Mouse (Mus musculus) v-Abl transformed pro-B cells (cell line): Measurements from ENCODE around the gene Hic1.

ENCODE experiments used
- in situ Hi-C, 2 experiments: fragments of 400-800 bp; cut with MboI; formaldehyde crosslinking; loops; one replicate each; pipeline ENCODE4 v1.15.1; 2025; ENCODE audit not compliant: unreplicated experiment in 2 of 2

Hic1 gene

GRCm38 (mm10) chr11:75170136-75170751 is 925 bp upstream of the Hic1 start:
- in situ Hi-C loops = loop anchor here (5.0 kb wide), 1 partner anchor 188 kb away; no protein-coding TSS in a partner anchor

GRCm38 (mm10) chr11:75168590-75169361 is 543 bp downstream of the Hic1 start:
- in situ Hi-C loops = no loop called here

GRCm38 (mm10) chr11:75167643-75168589 is 1.4 kb downstream of the Hic1 start:
- in situ Hi-C loops = no loop called here

- in situ Hi-C loops = no loop called here
Observed at GRCm38 (mm10) chr11:75166861-75167642, 2.3 kb downstream of the Hic1 start.

- in situ Hi-C loops = no loop called here
Observed at GRCm38 (mm10) chr11:75166193-75166842, 3.0 kb downstream of the Hic1 start.

GRCm38 (mm10) chr11:75165441-75166192 is 3.7 kb downstream of the Hic1 start:
- in situ Hi-C loops = no loop called here

- in situ Hi-C loops = no loop called here
Observed at GRCm38 (mm10) chr11:75164750-75165149, 4.6 kb downstream of the Hic1 start.

- in situ Hi-C loops = no loop called here
Observed at GRCm38 (mm10) chr11:75164051-75164450, 5.3 kb downstream of the Hic1 start.

GRCm38 (mm10) chr11:75163379-75163778 is 5.9 kb downstream of the Hic1 start:
- in situ Hi-C loops = no loop called here

GRCm38 (mm10) chr11:75162591-75163080 is 6.7 kb downstream of the Hic1 start:
- in situ Hi-C loops = no loop called here

- in situ Hi-C loops = no loop called here
Observed at GRCm38 (mm10) chr11:75161417-75162008, 7.8 kb downstream of the Hic1 start.

- in situ Hi-C loops = no loop called here
Observed at GRCm38 (mm10) chr11:75160954-75161353, 8.4 kb downstream of the Hic1 start.

GRCm38 (mm10) chr11:75159564-75159963 is 9.8 kb downstream of the Hic1 start:
- in situ Hi-C loops = loop anchor here (10.0 kb wide), 2 partner anchors 505 to 535 kb away; no protein-coding TSS in a partner anchor

GRCm38 (mm10) chr11:75158432-75158831 is 10.9 kb downstream of the Hic1 start:
- in situ Hi-C loops = loop anchor here (10.0 kb wide), 2 partner anchors 504 to 534 kb away; no protein-coding TSS in a partner anchor

GRCm38 (mm10) chr11:75157901-75158300 is 11.4 kb downstream of the Hic1 start:
- in situ Hi-C loops = loop anchor here (10.0 kb wide), 2 partner anchors 503 to 533 kb away; no protein-coding TSS in a partner anchor

- in situ Hi-C loops = loop anchor here (10.0 kb wide), 2 partner anchors 502 to 532 kb away; no protein-coding TSS in a partner anchor
Observed at GRCm38 (mm10) chr11:75157037-75157436, 12.3 kb downstream of the Hic1 start.

- in situ Hi-C loops = loop anchor here (10.0 kb wide), 2 partner anchors 502 to 532 kb away; no protein-coding TSS in a partner anchor
Observed at GRCm38 (mm10) chr11:75156416-75156815, 12.9 kb downstream of the Hic1 start.

GRCm38 (mm10) chr11:75155985-75156384 is 13.3 kb downstream of the Hic1 start:
- in situ Hi-C loops = loop anchor here (10.0 kb wide), 2 partner anchors 501 to 531 kb away; no protein-coding TSS in a partner anchor
